Mouse (Mus musculus) hindbrain, postnatal 0 days (tissue): ENCODE measurements around the gene Tmem217. TPM values are rescaled to one million over a fixed set of nuclear protein-coding genes. Genes with fewer than 3 reads are reported as not detected.
A peak's percentile ranks its signal among the peaks of the same experiment; 100 is the strongest.

Experiments
- ATAC-seq: fragments of 200-750 bp; cut with Nextera tagmentation; 2 replicates; pipeline ENCODE4 v1.8.0; 2017; ENCODE audit warnings: mild to moderate bottlenecking, moderate TSS enrichment, moderate library complexity
- DNase-seq: peaks from one replicate; pipeline ENCODE4 v3.0.0-alpha.2; 2015; ENCODE audit warnings: low spot score
- H3K27ac ChIP-seq: fragments of 300-500 bp; sonication (generic); 2 replicates; pipeline ENCODE4 v1.5.1; 2014; ENCODE audit warnings: mild to moderate bottlenecking
- H3K27me3 ChIP-seq: fragments of 300-500 bp; sonication (generic); 2 replicates; pipeline ENCODE4 v1.6.1; 2014; ENCODE audit warnings: low read length, mixed read lengths; ENCODE audit not compliant: insufficient read depth
- H3K36me3 ChIP-seq: fragments of 300-500 bp; sonication (generic); 2 replicates; pipeline ENCODE4 v1.6.1; 2014; ENCODE audit warnings: low read length, mixed read lengths; ENCODE audit not compliant: insufficient read depth
- H3K4me1 ChIP-seq: fragments of 300-500 bp; sonication (generic); 2 replicates; pipeline ENCODE4 v1.6.1; 2014; ENCODE audit warnings: antibody characterized with exemption, low read length, mixed read lengths; ENCODE audit not compliant: insufficient read depth
- H3K4me2 ChIP-seq: fragments of 300-500 bp; sonication (generic); 2 replicates; pipeline ENCODE4 v1.6.1; 2014; ENCODE audit warnings: low read depth, mild to moderate bottlenecking, low read length, moderate library complexity, mixed read lengths
- H3K4me3 ChIP-seq: fragments of 300-500 bp; sonication (generic); 2 replicates; pipeline ENCODE4 v1.5.1; 2014; ENCODE audit warnings: low read length
- H3K9ac ChIP-seq: fragments of 300-500 bp; sonication (generic); replicated peaks from 2 replicates; pipeline ENCODE4 v1.6.1; 2014; ENCODE audit warnings: mild to moderate bottlenecking, low read length, moderate library complexity, mixed read lengths
- H3K9me3 ChIP-seq: fragments of 300-500 bp; sonication (generic); 2 replicates; pipeline ENCODE4 v1.6.1; 2016; ENCODE audit warnings: low read length, mixed read lengths
- CTCF ChIP-seq: IDR thresholded peaks from 2 replicates; pipeline ENCODE4 v1.5.1; 2016; ENCODE audit warnings: antibody characterized with exemption, control low read depth, low read depth
- WGBS: fragments of 180-500 bp; shearing (Covaris S2); extraction: QIAGEN DNeasy Blood & Tissue Kit; methylation state at CpG from one replicate; pipeline ENCODE4 v1.1.7; 2014; 5-methylcytosine and 5-hydroxymethylcytosine counted together
- polyA plus RNA-seq: library from polyadenylated mRNA; unstranded; fragments of >200 nt; fragmentation: Nextera tagmentation; extraction: Ambion mirVana; gene quantifications from 2 replicates; pipeline ENCODE4 v1.2.1, GENCODE M21; 2015
- total RNA-seq: library from RNA; depleted of rRNA; stranded (reverse); fragments of >200 nt; gene quantifications from 2 replicates; pipeline ENCODE4 v1.2.3, GENCODE M21; 2014

Tmem217 gene
- total and polyA plus RNA-seq, 2 experiments from 2014 or later = 0.90 TPM; not detected in 1

DNA sequence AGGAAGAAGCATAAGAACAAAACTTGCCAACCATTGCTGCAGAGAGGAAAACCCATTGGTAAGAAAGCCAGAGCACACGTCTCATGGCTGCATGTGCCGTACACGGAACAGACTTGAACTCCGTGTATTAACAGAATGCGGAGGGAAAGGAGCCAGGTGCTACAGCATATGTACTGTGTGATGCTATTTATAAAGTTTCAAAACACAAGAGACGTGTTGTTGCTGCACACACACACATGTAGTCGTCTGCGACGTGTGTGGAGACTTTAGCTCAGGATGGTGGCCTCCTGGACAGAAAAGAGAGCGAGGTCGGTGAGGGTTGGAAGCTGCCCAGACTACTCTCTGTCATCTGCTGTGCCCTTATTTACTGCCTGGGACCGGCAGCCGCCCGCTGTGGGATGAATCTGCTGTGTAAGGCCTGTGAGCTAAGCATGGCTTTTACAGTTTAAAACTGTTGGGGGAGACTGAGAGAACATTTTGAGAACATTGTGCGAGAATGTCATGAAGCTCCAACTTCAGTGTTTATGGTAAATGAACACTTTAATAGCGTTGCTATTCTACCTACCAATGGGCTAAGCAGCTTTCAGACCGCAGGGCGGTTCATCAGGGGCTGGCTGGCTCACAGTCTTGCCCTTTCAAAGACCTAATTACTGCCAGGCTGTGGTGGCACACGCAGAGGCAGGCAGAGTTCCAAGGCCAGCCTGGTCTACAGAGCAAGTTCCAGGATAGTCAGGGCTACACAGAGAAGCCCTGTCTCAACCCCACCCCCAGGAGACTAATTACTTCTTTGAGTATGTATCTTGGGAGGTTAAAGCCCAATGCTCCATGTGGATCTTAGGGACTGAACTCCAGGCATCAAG is 9.1 kb downstream of the Tmem217 start:
- no peak for TF ChIP-seq CTCF
- H3K9me3 ChIP-seq = no peaks in the 10 kb centered on the region
- no peaks in the 10 kb centered on the region for H3K27me3 ChIP-seq
- WGBS = 82% methylated on average over 19 of the region's 19 CpGs
- H3K36me3 ChIP-seq = no peaks in the 10 kb centered on the region
- no peak overlapping the region for H3K27ac ChIP-seq
- DNase-seq (no peak), ATAC-seq (no peak)
- H3K4me1 ChIP-seq = no peaks in the 10 kb centered on the region
- H3K9ac ChIP-seq = no peak overlapping the region
- no peak overlapping the region for H3K4me3 ChIP-seq
- H3K4me2 ChIP-seq = no peak overlapping the region

DNA sequence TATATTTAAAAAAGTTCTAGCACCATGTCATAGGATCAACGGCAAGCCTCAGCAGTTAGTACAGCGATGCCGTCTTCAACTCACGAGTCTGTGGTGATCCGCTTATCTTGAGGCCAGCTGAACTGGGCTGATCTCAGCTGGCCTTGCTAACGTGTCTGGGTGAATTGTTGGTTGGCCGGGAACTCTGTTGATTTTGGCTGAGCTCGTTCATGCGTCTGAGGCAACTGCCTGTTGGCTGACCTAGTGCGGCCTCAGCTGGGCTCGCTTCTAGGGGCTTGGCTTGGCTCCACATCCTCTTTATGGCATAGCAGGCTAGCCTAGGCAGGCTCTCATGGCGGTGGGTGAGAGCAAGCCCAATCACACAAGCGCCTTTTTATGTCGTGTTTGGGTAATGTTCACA is 10.8 kb downstream of the Tmem217 start:
- H3K9ac ChIP-seq = no peak overlapping the region
- H3K27me3 ChIP-seq = no peaks in the 10 kb centered on the region
- peak; percentile 35; the same call in 1 of the 2 replicates for ATAC-seq
- WGBS = 46% methylated on average over 14 of the region's 14 CpGs
- TF ChIP-seq CTCF = no peak
- no peaks in the 10 kb centered on the region for H3K36me3 ChIP-seq
- H3K4me2 ChIP-seq = no peak overlapping the region
- H3K4me3 ChIP-seq = no peak overlapping the region
- H3K4me1 ChIP-seq = no peaks in the 10 kb centered on the region
- peak; percentile 72 for DNase-seq
- no peak overlapping the region for H3K27ac ChIP-seq
- no peaks in the 10 kb centered on the region for H3K9me3 ChIP-seq

DNA sequence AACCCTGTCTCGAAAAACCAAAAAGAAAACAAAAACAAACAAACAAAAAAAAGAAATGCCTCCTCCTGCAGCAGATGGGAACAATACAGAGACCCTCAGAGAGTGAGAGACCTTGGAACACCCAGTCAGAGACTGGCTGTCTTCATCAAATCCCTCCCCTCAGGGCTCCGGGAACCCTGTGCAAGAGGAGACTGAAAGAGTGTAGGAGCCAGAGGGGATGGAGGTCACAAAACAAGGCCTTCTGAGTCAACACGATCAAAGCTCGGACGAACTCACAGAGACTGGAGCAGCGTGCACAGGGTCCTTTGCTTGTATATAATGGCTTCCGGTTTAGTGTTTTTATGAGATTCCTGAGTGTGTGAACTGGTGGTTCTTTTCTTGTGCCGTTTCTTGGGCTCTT is 11.8 kb downstream of the Tmem217 start:
- no peak for TF ChIP-seq CTCF
- DNase-seq (no peak), ATAC-seq (no peak)
- Histone ChIP-seq H3K36me3 (no peaks in the 10 kb centered on the region), H3K27ac (no peak overlapping the region), H3K4me3 (no peak overlapping the region), H3K9me3 (no peaks in the 10 kb centered on the region), H3K9ac (no peak overlapping the region), H3K27me3 (no peaks in the 10 kb centered on the region), H3K4me2 (no peak overlapping the region), H3K4me1 (no peaks in the 10 kb centered on the region)
- WGBS = 88% methylated on average over 8 of the region's 8 CpGs

DNA sequence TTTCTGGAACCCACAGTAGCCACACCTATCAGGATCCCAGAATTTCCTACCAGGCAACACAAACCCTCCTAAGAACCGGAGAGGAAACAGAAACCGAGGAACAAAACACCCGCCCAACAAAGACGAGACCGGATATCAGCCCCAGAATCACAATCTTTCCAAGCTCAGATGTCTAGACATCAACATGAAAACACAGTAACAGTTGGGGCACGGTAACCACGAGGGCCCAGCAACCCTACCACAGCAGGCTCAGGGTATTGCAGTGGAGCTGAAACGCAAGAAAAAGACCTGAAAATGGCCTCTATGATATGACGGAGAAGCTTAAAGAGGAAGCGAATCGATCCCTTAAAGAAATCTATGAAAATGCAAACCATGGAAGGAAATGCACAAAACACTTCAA is 18.3 kb downstream of the Tmem217 start:
- Histone ChIP-seq H3K9ac (no peak overlapping the region), H3K4me1 (peaks cover 3% of the 10 kb centered on the region; the same call in 1 of the 2 replicates), H3K4me2 (no peak overlapping the region), H3K36me3 (no peaks in the 10 kb centered on the region), H3K27ac (no peak overlapping the region), H3K9me3 (no peaks in the 10 kb centered on the region), H3K27me3 (no peaks in the 10 kb centered on the region), H3K4me3 (no peak overlapping the region)
- no peak for ATAC-seq
- 88% methylated on average over 11 of the region's 11 CpGs for WGBS
- TF ChIP-seq CTCF = no peak
- no peak for DNase-seq

DNA sequence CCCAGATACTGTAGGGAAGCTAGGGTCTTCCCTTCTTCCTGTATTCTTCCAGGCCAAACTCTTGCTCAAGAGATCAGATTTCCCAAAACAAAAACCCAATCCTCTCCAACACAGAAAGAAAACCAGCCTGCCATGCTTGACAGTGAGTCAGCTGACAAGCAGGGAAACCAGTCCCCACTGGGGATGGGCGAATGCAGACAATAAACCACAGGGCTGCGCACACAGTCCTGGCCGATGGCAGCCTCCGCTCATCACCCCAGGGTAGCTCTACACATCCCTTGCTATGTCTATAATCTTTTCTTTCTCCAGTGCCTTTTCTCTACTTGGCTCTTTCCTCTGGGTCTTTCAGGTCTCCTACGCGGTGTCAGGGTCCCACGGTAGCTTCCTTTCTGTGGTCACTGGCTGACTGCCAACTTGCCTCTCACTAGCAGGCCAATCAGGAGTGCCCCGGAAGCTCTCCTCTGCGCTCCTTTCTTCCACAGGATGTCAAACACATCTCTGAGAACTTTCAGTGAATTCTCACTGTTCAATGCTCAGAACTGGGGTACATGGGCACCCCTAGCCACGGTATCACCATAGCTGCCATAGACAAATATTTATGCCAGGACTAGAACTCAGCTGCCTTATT is 20.3 kb downstream of the Tmem217 start:
- Histone ChIP-seq H3K4me1 (peaks cover 3% of the 10 kb centered on the region; the same call in 1 of the 2 replicates), H3K4me2 (no peak overlapping the region), H3K9me3 (no peaks in the 10 kb centered on the region), H3K27me3 (no peaks in the 10 kb centered on the region), H3K9ac (no peak overlapping the region), H3K4me3 (no peak overlapping the region), H3K36me3 (no peaks in the 10 kb centered on the region), H3K27ac (no peak overlapping the region)
- ATAC-seq (peak; percentile 56; the same call in 1 of the 2 replicates), DNase-seq (peak; percentile 14)
- 45% methylated on average over 10 of the region's 10 CpGs for WGBS
- TF ChIP-seq CTCF = no peak

DNA sequence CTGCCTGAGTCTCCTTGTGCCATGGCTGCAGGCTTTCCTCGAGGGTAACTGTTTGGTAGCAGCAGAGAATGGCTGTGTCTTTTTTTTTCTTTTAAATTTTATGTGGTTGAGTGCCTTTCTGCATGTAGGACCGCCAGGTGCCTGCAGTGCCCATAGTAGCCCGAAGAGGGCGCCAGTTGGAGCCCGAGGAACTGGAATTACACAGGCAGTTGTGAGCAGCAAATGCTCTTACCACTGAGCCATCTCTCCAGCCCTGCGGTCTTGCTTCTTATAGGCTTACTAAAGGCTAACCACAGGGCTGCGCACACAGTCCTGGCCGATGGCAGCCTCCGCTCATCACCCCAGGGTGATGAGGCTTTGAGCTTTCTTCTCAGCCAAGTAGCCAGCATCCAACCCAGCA is 20.9 kb downstream of the Tmem217 start:
- Histone ChIP-seq H3K9me3 (no peaks in the 10 kb centered on the region), H3K4me2 (no peak overlapping the region), H3K27ac (no peak overlapping the region), H3K9ac (no peak overlapping the region), H3K4me1 (peaks cover 3% of the 10 kb centered on the region; the same call in 1 of the 2 replicates), H3K36me3 (no peaks in the 10 kb centered on the region), H3K4me3 (no peak overlapping the region), H3K27me3 (no peaks in the 10 kb centered on the region)
- ATAC-seq (no peak), DNase-seq (no peak)
- 74% methylated on average over 9 of the region's 9 CpGs for WGBS
- peak; percentile 34 for TF ChIP-seq CTCF

DNA sequence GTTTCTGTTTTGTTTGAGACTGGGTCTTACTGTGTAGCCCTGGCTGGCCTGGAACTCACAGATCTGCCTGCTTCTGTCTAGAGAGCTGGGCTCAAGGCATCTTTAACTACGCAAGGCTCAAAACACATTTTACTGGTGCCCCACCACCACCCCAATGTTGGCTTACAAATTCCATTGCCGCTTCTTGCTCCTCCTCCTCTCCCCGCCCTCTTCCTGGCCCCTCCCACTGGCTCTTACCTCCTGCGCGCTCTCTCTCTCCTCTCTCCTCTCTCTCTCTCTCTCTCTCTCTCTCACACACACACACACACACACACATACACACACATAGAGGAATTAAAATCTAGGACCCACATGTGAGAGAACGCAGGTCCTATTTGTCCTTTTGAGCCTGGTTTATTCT is 21.7 kb downstream of the Tmem217 start:
- H3K27me3 ChIP-seq = no peaks in the 10 kb centered on the region
- WGBS = 93% methylated on average over 6 of the region's 6 CpGs
- no peak for TF ChIP-seq CTCF
- H3K9me3 ChIP-seq = no peaks in the 10 kb centered on the region
- no peak overlapping the region for H3K27ac ChIP-seq
- no peak overlapping the region for H3K4me2 ChIP-seq
- DNase-seq (no peak), ATAC-seq (no peak)
- H3K4me1 ChIP-seq = peaks cover 3% of the 10 kb centered on the region; the same call in 1 of the 2 replicates
- no peak overlapping the region for H3K9ac ChIP-seq
- H3K4me3 ChIP-seq = no peak overlapping the region
- H3K36me3 ChIP-seq = no peaks in the 10 kb centered on the region
